Mouse (Mus musculus): ENCODE measurements around the gene Lrrc18. TPM values are rescaled to one million over a fixed set of nuclear protein-coding genes. Genes with fewer than 3 reads are reported as not detected.

Lrrc18 gene
- total RNA-seq, 4 experiments from 2014 or later, result 0.16 to 0.32 (median 0.21) TPM

DNA sequence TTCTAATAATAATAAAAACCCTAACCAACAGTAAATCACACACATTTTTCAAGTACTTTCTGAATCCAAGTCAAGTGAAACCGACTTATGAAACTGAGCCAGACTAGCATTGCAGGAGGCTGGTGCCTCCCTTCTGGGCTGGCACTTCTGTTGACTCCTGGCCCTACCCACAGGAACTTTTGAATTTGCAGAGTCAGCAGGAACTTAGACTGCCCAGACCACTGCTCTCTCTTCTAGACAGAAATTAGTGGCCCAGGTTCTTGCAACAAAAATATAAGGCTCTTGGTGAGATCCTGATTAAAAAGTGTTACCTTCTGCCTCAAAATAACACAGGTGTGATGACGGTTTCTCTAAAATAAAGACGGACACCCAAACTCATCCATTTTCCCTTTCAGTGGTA is 54.0 kb downstream of the Lrrc18 start:
- DNase-seq (ENCODE audit: low spot score), result no peak

DNA sequence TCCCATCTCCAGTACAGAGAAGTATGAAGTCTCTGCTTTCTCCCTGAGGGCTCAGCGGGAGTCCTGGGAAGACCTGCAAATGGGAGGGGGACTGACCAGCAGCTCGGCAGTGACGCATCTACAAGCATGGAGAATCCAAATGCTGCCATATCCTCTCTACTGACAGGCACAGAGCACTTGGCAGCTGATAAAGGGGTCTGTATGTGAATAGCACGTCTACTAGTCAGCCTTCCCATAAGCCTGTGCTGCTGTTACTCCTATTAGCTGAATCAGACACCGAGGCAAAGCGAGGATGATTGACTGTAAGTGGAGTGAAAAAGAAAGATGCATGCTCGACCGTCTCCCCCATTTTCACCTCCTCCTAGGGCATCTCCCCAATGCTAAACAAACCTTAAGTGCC is 62.3 kb downstream of the Lrrc18 start:
- DNase-seq (ENCODE audit: low spot score), result no peak

DNA sequence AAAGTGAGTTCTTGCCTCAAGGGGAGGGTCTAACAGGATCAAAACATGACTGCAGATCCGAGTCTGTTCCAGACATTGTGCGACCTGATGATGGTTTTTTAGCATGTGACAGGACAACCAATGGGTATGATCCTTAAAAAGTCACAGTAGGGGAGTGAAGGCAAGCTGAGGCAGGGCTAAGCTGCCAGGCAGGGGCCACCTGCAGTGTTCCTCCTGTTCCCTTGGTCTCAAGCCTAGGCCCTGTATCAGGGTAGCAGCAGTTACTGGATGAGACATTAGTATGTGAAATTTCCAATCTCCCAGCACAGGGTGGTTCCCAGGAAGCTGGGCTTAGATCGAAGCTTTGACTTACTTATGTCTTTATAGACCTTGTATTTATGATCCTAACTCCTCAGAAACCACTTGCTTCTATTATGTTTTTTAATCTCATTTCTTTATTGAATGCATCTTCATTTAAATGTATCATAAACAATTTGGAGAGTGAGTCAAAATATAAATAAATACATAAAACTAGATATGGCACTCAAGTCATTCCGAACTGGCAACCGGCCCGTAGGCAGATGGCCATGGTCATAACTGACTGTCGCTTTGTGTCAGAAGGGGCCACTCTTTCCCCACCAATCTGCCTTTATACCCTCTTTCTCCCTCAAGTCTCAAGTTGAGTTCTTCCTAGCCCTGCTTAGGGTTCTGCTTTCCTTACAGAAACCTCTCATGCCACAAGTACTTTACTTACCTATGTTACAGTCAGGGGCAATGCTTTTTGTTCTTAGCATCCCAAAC is 67.9 kb downstream of the Lrrc18 start:
- DNase-seq (ENCODE audit: low spot score), result no peak

DNA sequence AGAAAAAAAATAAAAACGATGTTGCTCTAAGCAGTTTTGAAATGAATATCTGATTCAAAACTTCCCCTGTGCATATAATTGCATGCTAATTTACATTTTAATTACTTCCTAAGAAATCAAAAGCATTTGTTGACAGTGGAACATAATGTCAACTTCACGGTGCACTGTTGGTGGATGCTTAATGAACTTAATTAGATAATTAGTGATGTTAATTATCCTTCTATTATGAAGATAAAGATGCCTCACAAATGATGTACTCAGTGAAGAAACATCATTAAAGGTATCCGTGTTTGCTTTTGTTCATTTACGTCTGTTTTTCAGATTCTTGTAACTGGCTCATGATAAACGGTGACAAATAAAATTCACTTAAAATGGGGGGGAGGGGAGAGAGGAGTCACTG is 71.8 kb downstream of the Lrrc18 start:
- no peak for DNase-seq (ENCODE audit: low spot score)

Other genes starting within 250 kb of the Lrrc18 start
- 1 to 10 TPM in 2 of 4 experiments, under 1 TPM in 2; 0.19 to 1.9 (median 1.1) TPM for gene Tmem273, start 205.4 kb upstream of the Lrrc18 start, total RNA-seq (2022)
- gene Fam170b, start 157.4 kb upstream of the Lrrc18 start, total RNA-seq (2022), result not detected
- 1 to 10 TPM; 5.6 to 8.9 (median 7.5) TPM for gene Vstm4, start 134.6 kb upstream of the Lrrc18 start, total RNA-seq (2022)
- 1 to 10 TPM; 1.6 to 4.5 (median 2.3) TPM for gene Wdfy4, start 194.1 kb downstream of the Lrrc18 start, total RNA-seq (2022)
- 1 to 10 TPM in 3 of 4 experiments, under 1 TPM in 1; 0.65 to 2.4 (median 1.2) TPM for gene Arhgap22, start 222.6 kb downstream of the Lrrc18 start, total RNA-seq (2022)